Mouse (Mus musculus): Measurements from ENCODE around the gene Gm9945. TPM values are rescaled to one million over a fixed set of nuclear protein-coding genes. Genes with fewer than 3 reads are reported as not detected.

The Gm9945 gene
- polyA plus RNA-seq, 1 experiment = not detected

DNA sequence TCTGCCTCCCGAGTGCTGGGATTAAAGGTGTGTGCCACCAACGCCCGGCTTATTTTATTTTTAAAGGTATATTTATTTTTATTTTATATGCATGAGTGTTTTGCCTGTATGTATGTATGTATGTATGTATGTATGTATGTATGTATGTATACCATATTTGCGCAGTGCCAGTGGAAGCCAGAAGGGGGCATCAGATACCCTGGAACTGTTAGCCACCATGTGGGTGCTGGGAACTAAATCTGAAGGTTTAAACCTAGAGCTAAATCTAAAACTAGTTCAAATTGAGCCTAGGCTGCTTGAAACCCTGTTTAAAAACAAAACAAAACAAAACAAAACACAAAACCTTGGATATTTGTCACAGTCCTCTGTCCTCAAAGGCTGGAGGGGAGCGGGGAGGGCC is 9.0 kb downstream of the Gm9945 start:
- H3K36me3 ChIP-seq (ENCODE audit: control insufficient read depth, insufficient read depth) = no peaks in the 10 kb centered on the region
- H3ac ChIP-seq (ENCODE audit: control insufficient read depth, insufficient read length, low read depth) = no peak overlapping the region
- H3K27me3 ChIP-seq (ENCODE audit: control insufficient read depth, insufficient read depth, insufficient read length) = no peaks in the 10 kb centered on the region
- H3K79me2 ChIP-seq (ENCODE audit: control insufficient read depth, insufficient read depth) = no peaks in the 10 kb centered on the region
- TF ChIP-seq MAX (IDR thresholded peaks at IDR 0.05) (no peak), USF1 (IDR thresholded peaks at IDR 0.05; ENCODE audit: low read depth) (no peak), CEBPB (IDR thresholded peaks at IDR 0.05; ENCODE audit: low read depth) (no peak), MYOG (IDR thresholded peaks at IDR 0.05; ENCODE audit: control insufficient read depth, extremely low read depth, insufficient read length) (no peak), MYOD1 (IDR thresholded peaks at IDR 0.05; ENCODE audit: control insufficient read depth, insufficient read length, low read depth) (no peak), CTCF (IDR thresholded peaks at IDR 0.05; ENCODE audit: control insufficient read depth, insufficient read depth, insufficient read length) (no peak), FOSL1 (IDR thresholded peaks at IDR 0.05; ENCODE audit: insufficient read depth, low read length, poor library complexity, severe bottlenecking) (no peak)
- H3K4me3 ChIP-seq (ENCODE audit: insufficient read depth, poor library complexity, severe bottlenecking) = no peak overlapping the region
- H3K79me3 ChIP-seq (ENCODE audit: low read depth) = no peaks in the 10 kb centered on the region

- TF ChIP-seq USF1 (IDR thresholded peaks at IDR 0.05; ENCODE audit: low read depth) (no peak), MYOG (IDR thresholded peaks at IDR 0.05; ENCODE audit: control insufficient read depth, extremely low read depth, insufficient read length) (no peak), MAX (IDR thresholded peaks at IDR 0.05) (no peak), MYOD1 (IDR thresholded peaks at IDR 0.05; ENCODE audit: control insufficient read depth, insufficient read length, low read depth) (no peak), CEBPB (IDR thresholded peaks at IDR 0.05; ENCODE audit: low read depth) (no peak), FOSL1 (IDR thresholded peaks at IDR 0.05; ENCODE audit: insufficient read depth, low read length, poor library complexity, severe bottlenecking) (no peak)
- H3K79me3 ChIP-seq (ENCODE audit: low read depth) = no peaks in the 10 kb centered on the region
- no peaks in the 10 kb centered on the region for H3K27me3 ChIP-seq (ENCODE audit: control insufficient read depth, insufficient read depth, insufficient read length)
- H3ac ChIP-seq (ENCODE audit: control insufficient read depth, insufficient read length, low read depth) = no peak overlapping the region
- no peaks in the 10 kb centered on the region for H3K79me2 ChIP-seq (ENCODE audit: control insufficient read depth, insufficient read depth)
- no peak overlapping the region for H3K4me3 ChIP-seq (ENCODE audit: insufficient read depth, poor library complexity, severe bottlenecking)
- no peaks in the 10 kb centered on the region for H3K36me3 ChIP-seq (ENCODE audit: control insufficient read depth, insufficient read depth)
Measured at GRCm38 (mm10) chr11:53489421-53489820, 9.5 kb downstream of the Gm9945 start.

GRCm38 (mm10) chr11:53491954-53492401 is 12.0 kb downstream of the Gm9945 start:
- no peak for TF ChIP-seq CEBPB (IDR thresholded peaks at IDR 0.05; ENCODE audit: low read depth)
- TF ChIP-seq MYOG (IDR thresholded peaks at IDR 0.05; ENCODE audit: control insufficient read depth, extremely low read depth, insufficient read length) = no peak
- no peak for TF ChIP-seq MYOD1 (IDR thresholded peaks at IDR 0.05; ENCODE audit: control insufficient read depth, insufficient read length, low read depth)
- TF ChIP-seq USF1 (IDR thresholded peaks at IDR 0.05; ENCODE audit: low read depth) = no peak
- no peak for TF ChIP-seq FOSL1 (IDR thresholded peaks at IDR 0.05; ENCODE audit: insufficient read depth, low read length, poor library complexity, severe bottlenecking)
- TF ChIP-seq CTCF (IDR thresholded peaks at IDR 0.05; ENCODE audit: control insufficient read depth, insufficient read depth, insufficient read length) = no peak
- no peak for TF ChIP-seq MAX (IDR thresholded peaks at IDR 0.05)

GRCm38 (mm10) chr11:53493243-53493955 is 13.4 kb downstream of the Gm9945 start:
- no peak overlapping the region for H3ac ChIP-seq (ENCODE audit: control insufficient read depth, insufficient read length, low read depth)
- H3K36me3 ChIP-seq (ENCODE audit: control insufficient read depth, insufficient read depth) = no peaks in the 10 kb centered on the region
- no peaks in the 10 kb centered on the region for H3K27me3 ChIP-seq (ENCODE audit: control insufficient read depth, insufficient read depth, insufficient read length)
- no peaks in the 10 kb centered on the region for H3K79me3 ChIP-seq (ENCODE audit: low read depth)
- H3K79me2 ChIP-seq (ENCODE audit: control insufficient read depth, insufficient read depth) = no peaks in the 10 kb centered on the region
- H3K4me3 ChIP-seq (ENCODE audit: insufficient read depth, poor library complexity, severe bottlenecking) = no peak overlapping the region
- TF ChIP-seq MYOD1 (IDR thresholded peaks at IDR 0.05; ENCODE audit: control insufficient read depth, insufficient read length, low read depth) = no peak
- no peak for TF ChIP-seq CEBPB (IDR thresholded peaks at IDR 0.05; ENCODE audit: low read depth)
- no peak for TF ChIP-seq FOSL1 (IDR thresholded peaks at IDR 0.05; ENCODE audit: insufficient read depth, low read length, poor library complexity, severe bottlenecking)
- TF ChIP-seq MYOG (IDR thresholded peaks at IDR 0.05; ENCODE audit: control insufficient read depth, extremely low read depth, insufficient read length) = no peak
- no peak for TF ChIP-seq USF1 (IDR thresholded peaks at IDR 0.05; ENCODE audit: low read depth)

More at GRCm38 (mm10) chr11:53491954-53492401, 12.0 kb downstream of the Gm9945 start:
- no peaks in the 10 kb centered on the region for H3K36me3 ChIP-seq (ENCODE audit: control insufficient read depth, insufficient read depth)
- H3K27me3 ChIP-seq (ENCODE audit: control insufficient read depth, insufficient read depth, insufficient read length) = no peaks in the 10 kb centered on the region
- H3K79me2 ChIP-seq (ENCODE audit: control insufficient read depth, insufficient read depth) = no peaks in the 10 kb centered on the region
- no peaks in the 10 kb centered on the region for H3K79me3 ChIP-seq (ENCODE audit: low read depth)
- H3K4me3 ChIP-seq (ENCODE audit: insufficient read depth, poor library complexity, severe bottlenecking) = no peak overlapping the region
- no peak overlapping the region for H3ac ChIP-seq (ENCODE audit: control insufficient read depth, insufficient read length, low read depth)

GRCm38 (mm10) chr11:53495417-53495816 is 15.5 kb downstream of the Gm9945 start:
- H3ac ChIP-seq (ENCODE audit: control insufficient read depth, insufficient read length, low read depth) = no peak overlapping the region
- no peak for TF ChIP-seq MYOD1 (IDR thresholded peaks at IDR 0.05; ENCODE audit: control insufficient read depth, insufficient read length, low read depth)
- no peak for TF ChIP-seq USF1 (IDR thresholded peaks at IDR 0.05; ENCODE audit: low read depth)
- no peak for TF ChIP-seq CTCF (IDR thresholded peaks at IDR 0.05; ENCODE audit: control insufficient read depth, insufficient read depth, insufficient read length)
- TF ChIP-seq FOSL1 (IDR thresholded peaks at IDR 0.05; ENCODE audit: insufficient read depth, low read length, poor library complexity, severe bottlenecking) = no peak
- no peak for TF ChIP-seq MYOG (IDR thresholded peaks at IDR 0.05; ENCODE audit: control insufficient read depth, extremely low read depth, insufficient read length)
- TF ChIP-seq CEBPB (IDR thresholded peaks at IDR 0.05; ENCODE audit: low read depth) = no peak
- TF ChIP-seq MAX (IDR thresholded peaks at IDR 0.05) = no peak
- H3K4me3 ChIP-seq (ENCODE audit: insufficient read depth, poor library complexity, severe bottlenecking) = no peak overlapping the region
- no peaks in the 10 kb centered on the region for H3K79me3 ChIP-seq (ENCODE audit: low read depth)
- no peaks in the 10 kb centered on the region for H3K36me3 ChIP-seq (ENCODE audit: control insufficient read depth, insufficient read depth)
- no peaks in the 10 kb centered on the region for H3K27me3 ChIP-seq (ENCODE audit: control insufficient read depth, insufficient read depth, insufficient read length)
- H3K79me2 ChIP-seq (ENCODE audit: control insufficient read depth, insufficient read depth) = no peaks in the 10 kb centered on the region

Measured in C2C12 (cell line).